Mouse (Mus musculus) spleen, adult 2 months (tissue): ENCODE measurements around the gene Atxn1. TPM values are rescaled to one million over a fixed set of nuclear protein-coding genes. Genes with fewer than 3 reads are reported as not detected.

Source experiments
- DNase-seq, 2 experiments: peaks; one replicate each; pipeline versions ENCODE4 v3.0.0 to v3.0.0-alpha.2; 2012 to 2021; ENCODE audit warnings: low spot score in 2 of 2, low read depth in 1 of 2
- H3K27ac ChIP-seq: fragments of 200-500 bp; 2 replicates; pipeline ENCODE4 v1.5.1; 2012; ENCODE audit warnings: low read length, inconsistent platforms; ENCODE audit not compliant: insufficient read depth
- H3K27me3 ChIP-seq: fragments of 200-500 bp; 2 replicates; pipeline ENCODE4 v1.6.1; 2012; ENCODE audit warnings: mild to moderate bottlenecking, moderate library complexity, low read length, inconsistent platforms; ENCODE audit not compliant: control insufficient read depth, insufficient read depth
- H3K36me3 ChIP-seq: fragments of 200-500 bp; 2 replicates; pipeline ENCODE4 v1.6.1; 2012; ENCODE audit warnings: mild to moderate bottlenecking, low read length, inconsistent platforms; ENCODE audit not compliant: control insufficient read depth, insufficient read depth
- H3K4me1 ChIP-seq: fragments of 200-500 bp; 2 replicates; pipeline ENCODE4 v1.6.1; 2011; ENCODE audit warnings: inconsistent platforms; ENCODE audit not compliant: control insufficient read depth, insufficient read depth, insufficient read length
- H3K4me3 ChIP-seq: fragments of 200-500 bp; 2 replicates; pipeline ENCODE4 v1.5.1; 2011; ENCODE audit warnings: mild to moderate bottlenecking, inconsistent platforms; ENCODE audit not compliant: insufficient read depth, insufficient read length; ENCODE audit errors: extremely low read depth
- CTCF ChIP-seq: fragments of 200-500 bp; IDR thresholded peaks from 2 replicates; pipeline ENCODE4 v1.5.1; 2011; ENCODE audit warnings: mild to moderate bottlenecking, inconsistent platforms; ENCODE audit not compliant: insufficient read depth, insufficient read length, insufficient replicate concordance; ENCODE audit errors: extremely low read depth
- POLR2A ChIP-seq: fragments of 200-500 bp; IDR thresholded peaks from 2 replicates; pipeline ENCODE4 v1.6.1; 2011; ENCODE audit warnings: low read depth, low read length, inconsistent platforms
- WGBS: fragments of 180-500 bp; shearing (Covaris S2); methylation state at CpG from one replicate; pipeline ENCODE4 v1.1.7; 2018; 5-methylcytosine and 5-hydroxymethylcytosine counted together
- polyA plus RNA-seq: library from polyadenylated mRNA; depleted of rRNA; stranded (reverse); fragments of >200 nt; gene quantifications from 2 replicates; pipeline ENCODE4 v1.2.3, GENCODE M21; 2012

Atxn1 gene
- polyA plus RNA-seq, 1 experiment: 10.6 TPM

DNA sequence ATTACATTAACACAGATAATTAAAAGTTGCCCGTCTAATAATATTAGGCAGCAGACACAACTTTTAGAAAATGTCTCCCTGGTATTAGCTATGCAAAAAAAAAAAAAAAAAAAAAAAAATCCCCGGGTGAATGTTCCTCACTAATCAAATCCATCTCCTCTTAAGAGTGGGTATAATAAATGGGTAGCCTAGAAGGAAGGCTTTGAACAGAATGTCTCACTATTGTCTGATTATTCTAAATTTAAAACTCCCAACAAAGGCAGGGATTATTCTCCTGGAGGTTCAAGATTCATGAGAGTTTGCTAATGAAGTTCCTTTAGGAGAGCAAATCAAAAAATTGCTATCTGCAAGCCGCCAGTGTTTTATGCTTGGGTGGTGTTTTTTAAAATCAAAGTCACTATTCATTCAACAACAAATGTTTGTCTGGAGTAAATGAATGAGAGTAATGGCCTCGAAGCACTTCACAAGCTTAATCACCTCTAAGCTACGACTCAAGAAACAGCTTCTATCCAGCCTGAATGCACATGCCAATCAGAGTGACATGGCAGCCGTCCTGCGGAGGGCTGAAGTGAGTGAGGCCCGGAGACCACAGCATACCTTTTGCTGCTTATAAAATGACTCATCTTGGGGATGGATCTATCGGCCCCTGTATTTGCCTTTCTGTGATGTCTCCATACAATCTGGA, 158.8 kb downstream of the Atxn1 start:
- no peak for DNase-seq
- Histone ChIP-seq H3K36me3 (no peaks in the 10 kb centered on the region), H3K4me1 (no peaks in the 10 kb centered on the region; the same call in 1 of the 2 replicates), H3K27me3 (no peaks in the 10 kb centered on the region), H3K4me3 (no peak overlapping the region), H3K27ac (no peak overlapping the region)
- WGBS: 86% methylated on average over 9 of the region's 9 CpGs
- TF ChIP-seq CTCF (no peak), POLR2A (no peak)

DNA sequence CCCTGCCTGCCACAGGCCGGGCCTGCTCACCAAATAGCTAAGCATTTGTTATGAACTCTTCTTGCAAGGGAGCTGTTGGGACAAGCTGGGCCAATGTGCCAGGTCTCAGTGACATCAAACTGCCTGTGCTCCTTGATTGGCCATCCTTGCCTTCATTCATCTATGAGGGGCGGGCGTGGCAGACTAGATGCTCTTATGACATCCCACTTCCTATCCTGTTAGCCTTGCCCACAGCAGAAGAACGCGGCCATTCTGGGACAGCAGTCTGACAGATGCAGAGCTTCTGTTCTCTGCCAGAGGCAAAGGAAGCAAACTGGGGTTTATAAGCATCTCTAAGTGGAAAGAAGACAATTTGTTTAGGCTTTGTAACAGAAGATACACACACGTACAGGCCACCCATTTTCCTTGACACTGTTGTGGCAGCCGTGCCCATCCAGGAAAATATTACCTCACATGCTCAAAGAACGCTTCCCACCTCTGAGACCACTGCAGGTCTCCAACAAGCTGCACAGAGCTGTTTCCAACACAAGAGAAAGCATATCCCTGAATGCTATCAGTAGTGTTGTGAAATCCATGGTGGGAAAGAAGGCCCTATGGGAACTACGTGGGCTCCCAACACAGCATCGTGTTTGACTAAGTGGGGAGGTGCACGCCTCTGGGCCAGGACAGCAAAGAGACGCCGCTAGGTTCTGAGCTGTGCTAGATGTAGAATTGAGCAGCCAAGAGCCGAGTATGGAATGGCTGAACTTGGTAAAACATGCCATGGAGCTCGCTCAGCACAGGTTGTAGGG, 162.0 kb downstream of the Atxn1 start:
- no peak for DNase-seq
- H3K36me3 ChIP-seq: no peaks in the 10 kb centered on the region
- no peak overlapping the region for H3K27ac ChIP-seq
- H3K4me1 ChIP-seq: no peaks in the 10 kb centered on the region
- 88% methylated on average over 15 of the region's 15 CpGs for WGBS
- no peaks in the 10 kb centered on the region for H3K27me3 ChIP-seq
- TF ChIP-seq CTCF (no peak), POLR2A (no peak)
- H3K4me3 ChIP-seq: no peak overlapping the region

DNA sequence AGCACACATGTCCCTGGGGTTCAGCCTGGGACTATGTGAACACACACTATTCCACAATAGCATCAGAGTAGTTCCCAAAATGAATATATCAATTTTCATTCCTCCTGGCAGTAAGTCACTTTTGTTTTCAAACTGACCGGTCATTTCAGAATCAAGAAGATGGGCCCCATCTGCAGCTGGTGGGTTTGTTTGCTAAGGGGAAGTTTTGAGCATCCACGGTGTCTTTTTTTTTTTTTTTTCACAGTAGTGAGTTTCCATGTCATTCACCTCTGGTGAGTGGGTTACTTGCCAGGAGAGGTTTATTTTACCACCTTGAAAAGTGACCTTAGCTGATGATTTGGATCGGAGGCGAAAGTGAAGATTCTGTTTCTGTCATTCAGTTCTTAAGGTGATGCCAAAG, 166.6 kb downstream of the Atxn1 start:
- no peak for DNase-seq
- 72% methylated on average over 4 of the region's 4 CpGs for WGBS
- TF ChIP-seq CTCF (no peak), POLR2A (no peak)
- Histone ChIP-seq H3K4me3 (no peak overlapping the region), H3K36me3 (peaks cover 1% of the 10 kb centered on the region; the same call in 1 of the 2 replicates), H3K4me1 (no peaks in the 10 kb centered on the region), H3K27ac (no peak overlapping the region), H3K27me3 (no peaks in the 10 kb centered on the region)

DNA sequence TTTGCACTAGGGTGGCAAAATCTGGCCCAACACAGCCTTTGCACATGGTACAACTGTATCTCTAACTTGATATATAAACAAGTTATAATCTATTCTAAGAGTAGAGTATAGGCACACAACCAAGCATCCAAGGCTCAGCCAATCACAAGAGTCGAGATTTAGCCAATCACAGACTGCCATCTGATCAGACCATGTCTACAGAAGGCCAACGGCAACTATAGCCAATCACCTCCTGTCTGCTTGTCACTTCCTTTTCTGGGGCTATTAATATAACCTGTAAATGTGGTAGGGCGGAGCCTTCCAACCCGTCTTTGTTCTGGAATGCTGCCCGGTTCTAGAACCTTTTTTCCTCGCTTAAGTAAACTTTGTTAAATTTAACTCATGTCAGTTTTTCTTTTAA, 167.1 kb downstream of the Atxn1 start:
- no peak overlapping the region for H3K27ac ChIP-seq
- peaks cover 1% of the 10 kb centered on the region; the same call in 1 of the 2 replicates for H3K36me3 ChIP-seq
- 32% methylated on average over 6 of the region's 6 CpGs for WGBS

DNA sequence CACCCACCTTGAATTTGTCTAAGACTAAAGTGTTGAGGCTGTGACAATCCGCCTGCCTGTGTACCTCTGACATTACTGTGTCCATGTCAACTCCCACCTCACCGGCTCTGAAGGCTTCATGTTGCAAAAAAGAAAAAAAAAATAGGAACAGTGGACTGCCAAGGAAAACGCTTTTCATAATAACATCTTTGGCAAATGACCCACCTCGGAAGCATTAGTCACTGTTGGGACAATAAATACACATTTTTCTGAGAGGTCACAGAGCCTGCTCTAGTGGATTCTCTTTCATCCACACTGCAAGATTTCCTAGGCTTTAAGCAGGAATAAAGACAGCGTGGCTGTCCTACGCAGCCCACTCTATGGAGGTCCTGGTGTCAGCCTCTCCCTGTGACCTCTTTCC, 168.5 kb downstream of the Atxn1 start:
- H3K36me3 ChIP-seq: peaks cover 1% of the 10 kb centered on the region; the same call in 1 of the 2 replicates

More for the DNA sequence above, 167.1 kb downstream of the Atxn1 start:
- Histone ChIP-seq H3K4me3 (no peak overlapping the region), H3K4me1 (no peaks in the 10 kb centered on the region), H3K27me3 (no peaks in the 10 kb centered on the region)
- DNase-seq: no peak
- TF ChIP-seq POLR2A (no peak), CTCF (no peak)

DNA sequence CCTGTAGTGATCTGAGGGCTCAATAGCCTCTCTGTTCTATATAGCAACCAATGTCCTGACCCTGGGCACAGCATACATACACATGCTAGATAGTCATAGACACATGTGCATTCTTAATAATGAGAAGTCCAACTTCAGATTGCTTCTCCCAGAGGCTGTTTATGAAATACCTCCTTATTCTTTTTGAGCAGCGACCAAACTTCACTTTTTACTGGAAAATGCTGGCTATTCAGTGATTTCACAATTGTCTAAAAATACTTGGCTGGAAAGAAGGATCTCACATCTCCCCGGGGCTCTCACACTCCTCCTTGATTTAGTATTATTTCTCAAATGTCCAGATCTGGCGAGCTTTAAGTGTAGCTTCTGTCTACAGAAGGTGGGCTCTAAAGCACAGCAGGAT, 171.0 kb downstream of the Atxn1 start:
- Histone ChIP-seq H3K27ac (no peak overlapping the region), H3K4me3 (no peak overlapping the region), H3K4me1 (no peaks in the 10 kb centered on the region), H3K27me3 (no peaks in the 10 kb centered on the region), H3K36me3 (peaks cover 1% of the 10 kb centered on the region; the same call in 1 of the 2 replicates)
- DNase-seq: no peak
- 85% methylated on average over 3 of the region's 3 CpGs for WGBS
- TF ChIP-seq CTCF (no peak), POLR2A (no peak)

More for the DNA sequence above, 168.5 kb downstream of the Atxn1 start:
- no peak overlapping the region for H3K27ac ChIP-seq
- H3K4me3 ChIP-seq: no peak overlapping the region
- 87% methylated on average over 6 of the region's 6 CpGs for WGBS
- H3K4me1 ChIP-seq: no peaks in the 10 kb centered on the region
- TF ChIP-seq POLR2A (no peak), CTCF (no peak)
- DNase-seq: no peak
- no peaks in the 10 kb centered on the region for H3K27me3 ChIP-seq
